Mouse (Mus musculus) megakaryocyte, adult 5-6 weeks (primary cell): Measurements from ENCODE around the gene Polr2a. TPM values are rescaled to one million over a fixed set of nuclear protein-coding genes. Genes with fewer than 3 reads are reported as not detected.
"Not testable (repeated sequence)": the region's sequence is repeated elsewhere in the genome, so short reads cannot be mapped to it uniquely, and the experiment has no call there.

Source experiments
- ATAC-seq: 2 replicates; pipeline ENCODE4 v1.8.0; 2016; ENCODE audit warnings: mild to moderate bottlenecking, inconsistent platforms; ENCODE audit not compliant: poor library complexity, severe bottlenecking
- total RNA-seq, 2 experiments: library from RNA; stranded (forward) in 1 of 2; stranded (reverse) in 1 of 2; fragments of 153-499, 151-499 nt in 1 of 2; fragments of 221-1000, 200-1000 nt in 1 of 2; gene quantifications; 2 replicates each; pipeline versions ENCODE4 v1.2.3 to v1.2.4; 2015 to 2017

Gene Polr2a
- total RNA-seq, 2 experiments from 2014 or later: 38.6 to 116 TPM

GRCm38 (mm10) chr11:69708614-69709265, 49.7 kb downstream of the Polr2a start:
- ATAC-seq: no peak

GRCm38 (mm10) chr11:69707873-69708381, 50.5 kb downstream of the Polr2a start:
- ATAC-seq: no peak

GRCm38 (mm10) chr11:69707480-69707847, 51.0 kb downstream of the Polr2a start:
- no peak for ATAC-seq

GRCm38 (mm10) chr11:69706775-69707479, 51.5 kb downstream of the Polr2a start:
- no peak for ATAC-seq

GRCm38 (mm10) chr11:69704613-69705010, 53.8 kb downstream of the Polr2a start:
- no peak for ATAC-seq

GRCm38 (mm10) chr11:69703814-69704612, 54.4 kb downstream of the Polr2a start:
- no peak for ATAC-seq

- not testable (repeated sequence) for ATAC-seq
Observed at GRCm38 (mm10) chr11:69703381-69703780, 55.1 kb downstream of the Polr2a start.

GRCm38 (mm10) chr11:69702886-69703285, 55.6 kb downstream of the Polr2a start:
- ATAC-seq: not testable (repeated sequence)

- ATAC-seq: no peak
Observed at GRCm38 (mm10) chr11:69699595-69699994, 58.8 kb downstream of the Polr2a start.

GRCm38 (mm10) chr11:69698574-69698973, 59.9 kb downstream of the Polr2a start:
- no peak for ATAC-seq

- no peak for ATAC-seq
Observed at GRCm38 (mm10) chr11:69697396-69697795, 61.0 kb downstream of the Polr2a start.

- ATAC-seq: peak; percentile 94
Observed at GRCm38 (mm10) chr11:69695361-69696181, 62.9 kb downstream of the Polr2a start, which contains the start of the genes Tnfsf12 and Tnfsfm13. TSS of gene Tnfsf12 (minus strand) at chr11:69695849. TSS of gene Tnfsfm13 (minus strand) at chr11:69696098.

GRCm38 (mm10) chr11:69695046-69695360, 63.4 kb downstream of the Polr2a start:
- ATAC-seq: no peak

GRCm38 (mm10) chr11:69693421-69693965, 64.9 kb downstream of the Polr2a start:
- no peak for ATAC-seq

GRCm38 (mm10) chr11:69692863-69693262, 65.6 kb downstream of the Polr2a start:
- ATAC-seq: no peak

GRCm38 (mm10) chr11:69692196-69692811, 66.1 kb downstream of the Polr2a start:
- ATAC-seq: peak; percentile 73

GRCm38 (mm10) chr11:69689891-69690290, 68.5 kb downstream of the Polr2a start:
- ATAC-seq: no peak

- ATAC-seq: no peak
Observed at GRCm38 (mm10) chr11:69687061-69687460, 71.4 kb downstream of the Polr2a start.

- no peak for ATAC-seq
Observed at GRCm38 (mm10) chr11:69686377-69686776, 72.1 kb downstream of the Polr2a start.
